Mouse (Mus musculus): ENCODE data around the gene Lrrc56. TPM values are rescaled to one million over a fixed set of nuclear protein-coding genes. Genes with fewer than 3 reads are reported as not detected.

Gene Lrrc56
- polyA plus RNA-seq, 2 experiments, result 10.4 to 15.3 TPM

- Histone ChIP-seq H3K27ac (peak overlapping the region; percentile 10), H3K27me3 (ENCODE audit: control insufficient read depth, insufficient read depth, low read length) (no peaks in the 10 kb centered on the region), H3K9me3 (ENCODE audit: control insufficient read depth, low read length) (no peaks in the 10 kb centered on the region), H3K36me3 (replicated peaks; ENCODE audit: control insufficient read depth, insufficient read depth, low read depth) (no peaks in the 10 kb centered on the region), H3K4me3 (ENCODE audit: insufficient read depth in 1 of 2, low read depth in 2 of 2, low read length in 2 of 2) (no peak overlapping the region), H3K4me2 (ENCODE audit: low read depth) (no peak overlapping the region), H3K4me1 (replicated peaks; ENCODE audit: control insufficient read depth in 2 of 2, insufficient read depth in 2 of 2, low read length in 1 of 2) (peaks cover 41 to 46% of the 10 kb centered on the region in 2 experiments), H3K9ac (replicated peaks) (no peak overlapping the region)
- DNase-seq (ENCODE audit: low read depth in 3 of 3, low spot score in 3 of 3), result no peak
- ATAC-seq (ENCODE audit: insufficient read depth), result no peak
- TF ChIP-seq EP300 (IDR thresholded peaks at IDR 0.05; ENCODE audit: low read depth) (no peak), CTCF (IDR thresholded peaks at IDR 0.05; ENCODE audit: low read depth) (no peak)
- 86% methylated on average over 5 of the region's 5 CpGs for WGBS (ENCODE audit: insufficient replicate concordance)
Observed at GRCm38 (mm10) chr7:141205504-141205903, 11.5 kb downstream of the Lrrc56 start.

GRCm38 (mm10) chr7:141206182-141206937, 12.4 kb downstream of the Lrrc56 start:
- Histone ChIP-seq H3K4me3 (ENCODE audit: insufficient read depth in 1 of 2, low read depth in 2 of 2, low read length in 2 of 2) (no peak overlapping the region), H3K9me3 (ENCODE audit: control insufficient read depth, low read length) (no peaks in the 10 kb centered on the region), H3K9ac (replicated peaks) (peak overlapping the region; percentile 33), H3K4me1 (replicated peaks; ENCODE audit: control insufficient read depth in 2 of 2, insufficient read depth in 2 of 2, low read length in 1 of 2) (peaks cover 46 to 53% of the 10 kb centered on the region in 2 experiments), H3K4me2 (ENCODE audit: low read depth) (no peak overlapping the region; the same call in 1 of the 2 replicates), H3K36me3 (replicated peaks; ENCODE audit: control insufficient read depth, insufficient read depth, low read depth) (no peaks in the 10 kb centered on the region), H3K27ac (peak overlapping the region; percentile 23), H3K27me3 (ENCODE audit: control insufficient read depth, insufficient read depth, low read length) (no peaks in the 10 kb centered on the region)
- TF ChIP-seq EP300 (IDR thresholded peaks at IDR 0.05; ENCODE audit: low read depth) (peak; percentile 83), CTCF (IDR thresholded peaks at IDR 0.05; ENCODE audit: low read depth) (no peak)
- 75% methylated on average over 18 of the region's 18 CpGs for WGBS (ENCODE audit: insufficient replicate concordance)
- peak in 1 of 3 experiments; percentile 48 for DNase-seq (ENCODE audit: low read depth in 3 of 3, low spot score in 3 of 3)
- ATAC-seq (ENCODE audit: insufficient read depth), result peak; percentile 48

- no peaks in the 10 kb centered on the region for H3K9me3 ChIP-seq (ENCODE audit: control insufficient read depth, low read length)
- H3K9ac ChIP-seq (replicated peaks), result peak overlapping the region; percentile 55
- peak overlapping the region; percentile 61 for H3K4me2 ChIP-seq (ENCODE audit: low read depth)
- no peaks in the 10 kb centered on the region for H3K36me3 ChIP-seq (replicated peaks; ENCODE audit: control insufficient read depth, insufficient read depth, low read depth)
- DNase-seq (ENCODE audit: low read depth in 3 of 3, low spot score in 3 of 3) (peak; percentile 66 to 77 (median 71)), ATAC-seq (ENCODE audit: insufficient read depth) (peak; percentile 92)
- 42% methylated on average over 3 of the region's 3 CpGs for WGBS (ENCODE audit: insufficient replicate concordance)
- H3K4me1 ChIP-seq (replicated peaks; ENCODE audit: control insufficient read depth in 2 of 2, insufficient read depth in 2 of 2, low read length in 1 of 2), result peaks cover 48 to 67% of the 10 kb centered on the region in 2 experiments
- H3K27me3 ChIP-seq (ENCODE audit: control insufficient read depth, insufficient read depth, low read length), result no peaks in the 10 kb centered on the region
- peak overlapping the region in 1 of 2 experiments; percentile 14; a peak in 2 of 4 replicates for H3K4me3 ChIP-seq (ENCODE audit: insufficient read depth in 1 of 2, low read depth in 2 of 2, low read length in 2 of 2)
- TF ChIP-seq CTCF (IDR thresholded peaks at IDR 0.05; ENCODE audit: low read depth) (no peak), EP300 (IDR thresholded peaks at IDR 0.05; ENCODE audit: low read depth) (peak; percentile 78)
- H3K27ac ChIP-seq, result peak overlapping the region; percentile 83
Observed at GRCm38 (mm10) chr7:141209526-141209925, 15.6 kb downstream of the Lrrc56 start.

GRCm38 (mm10) chr7:141210137-141210536, 16.2 kb downstream of the Lrrc56 start:
- Histone ChIP-seq H3K27me3 (ENCODE audit: control insufficient read depth, insufficient read depth, low read length) (no peaks in the 10 kb centered on the region), H3K9me3 (ENCODE audit: control insufficient read depth, low read length) (no peaks in the 10 kb centered on the region), H3K27ac (peak overlapping the region; percentile 83), H3K4me2 (ENCODE audit: low read depth) (peak overlapping the region; percentile 61), H3K9ac (replicated peaks) (peak overlapping the region; percentile 4; the same call in 1 of the 2 replicates), H3K4me3 (ENCODE audit: insufficient read depth in 1 of 2, low read depth in 2 of 2, low read length in 2 of 2) (no peak overlapping the region), H3K36me3 (replicated peaks; ENCODE audit: control insufficient read depth, insufficient read depth, low read depth) (no peaks in the 10 kb centered on the region), H3K4me1 (replicated peaks; ENCODE audit: control insufficient read depth in 2 of 2, insufficient read depth in 2 of 2, low read length in 1 of 2) (peaks cover 52 to 68% of the 10 kb centered on the region in 2 experiments)
- no peak for TF ChIP-seq EP300 (IDR thresholded peaks at IDR 0.05; ENCODE audit: low read depth)
- TF ChIP-seq CTCF (IDR thresholded peaks at IDR 0.05; ENCODE audit: low read depth), result no peak
- ATAC-seq (ENCODE audit: insufficient read depth) (no peak), DNase-seq (ENCODE audit: low read depth in 3 of 3, low spot score in 3 of 3) (no peak)
- 77% methylated on average over 12 of the region's 12 CpGs for WGBS (ENCODE audit: insufficient replicate concordance)

- 84% methylated on average over 14 of the region's 14 CpGs for WGBS (ENCODE audit: insufficient replicate concordance)
- Histone ChIP-seq H3K4me2 (ENCODE audit: low read depth) (no peak overlapping the region), H3K9ac (replicated peaks) (no peak overlapping the region; the same call in none of the 2 replicates)
Observed at GRCm38 (mm10) chr7:141210606-141211131, 16.7 kb downstream of the Lrrc56 start.

More at GRCm38 (mm10) chr7:141210606-141211131, 16.7 kb downstream of the Lrrc56 start:
- no peaks in the 10 kb centered on the region for H3K36me3 ChIP-seq (replicated peaks; ENCODE audit: control insufficient read depth, insufficient read depth, low read depth)
- peak overlapping the region; percentile 83 for H3K27ac ChIP-seq
- H3K4me3 ChIP-seq (ENCODE audit: insufficient read depth in 1 of 2, low read depth in 2 of 2, low read length in 2 of 2), result no peak overlapping the region
- DNase-seq (ENCODE audit: low read depth in 3 of 3, low spot score in 3 of 3) (no peak), ATAC-seq (ENCODE audit: insufficient read depth) (no peak)
- H3K9me3 ChIP-seq (ENCODE audit: control insufficient read depth, low read length), result no peaks in the 10 kb centered on the region
- H3K27me3 ChIP-seq (ENCODE audit: control insufficient read depth, insufficient read depth, low read length), result no peaks in the 10 kb centered on the region
- H3K4me1 ChIP-seq (replicated peaks; ENCODE audit: control insufficient read depth in 2 of 2, insufficient read depth in 2 of 2, low read length in 1 of 2), result peaks cover 53 to 70% of the 10 kb centered on the region in 2 experiments
- TF ChIP-seq EP300 (IDR thresholded peaks at IDR 0.05; ENCODE audit: low read depth) (no peak), CTCF (IDR thresholded peaks at IDR 0.05; ENCODE audit: low read depth) (no peak)
